Mouse (Mus musculus): ENCODE results near the gene Ltbp3. TPM values are rescaled to one million over a fixed set of nuclear protein-coding genes. Genes with fewer than 3 reads are reported as not detected.

Ltbp3 gene
- polyA plus RNA-seq, 1 experiment, result 236 TPM

DNA sequence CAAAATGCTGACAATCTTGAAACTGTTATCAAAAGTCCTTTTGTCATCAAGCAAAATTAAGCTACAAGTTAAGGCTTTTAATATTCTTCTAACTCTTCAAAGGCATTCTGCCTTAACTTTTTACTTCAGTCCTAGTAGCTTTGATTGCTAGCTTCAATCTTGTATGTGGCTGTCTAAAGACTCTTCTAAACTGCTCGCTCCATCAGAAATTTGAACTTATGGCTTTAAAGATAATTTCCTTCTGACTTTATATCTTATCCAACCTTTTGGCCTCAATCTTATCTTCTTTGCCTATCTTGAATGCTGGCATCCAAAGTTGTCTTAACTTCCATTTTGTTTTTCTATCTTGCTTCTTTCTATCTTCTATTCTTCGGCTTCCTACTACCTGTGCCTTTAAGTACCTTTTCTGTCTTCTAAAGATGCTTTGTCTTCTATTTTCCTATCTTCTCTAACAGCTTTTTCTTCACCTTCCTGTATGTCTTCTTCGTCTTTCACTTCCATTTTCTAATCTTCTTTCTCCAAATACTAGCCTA is 60.8 kb downstream of the Ltbp3 start:
- 1% methylated on average over 3 of the region's 3 CpGs for WGBS

DNA sequence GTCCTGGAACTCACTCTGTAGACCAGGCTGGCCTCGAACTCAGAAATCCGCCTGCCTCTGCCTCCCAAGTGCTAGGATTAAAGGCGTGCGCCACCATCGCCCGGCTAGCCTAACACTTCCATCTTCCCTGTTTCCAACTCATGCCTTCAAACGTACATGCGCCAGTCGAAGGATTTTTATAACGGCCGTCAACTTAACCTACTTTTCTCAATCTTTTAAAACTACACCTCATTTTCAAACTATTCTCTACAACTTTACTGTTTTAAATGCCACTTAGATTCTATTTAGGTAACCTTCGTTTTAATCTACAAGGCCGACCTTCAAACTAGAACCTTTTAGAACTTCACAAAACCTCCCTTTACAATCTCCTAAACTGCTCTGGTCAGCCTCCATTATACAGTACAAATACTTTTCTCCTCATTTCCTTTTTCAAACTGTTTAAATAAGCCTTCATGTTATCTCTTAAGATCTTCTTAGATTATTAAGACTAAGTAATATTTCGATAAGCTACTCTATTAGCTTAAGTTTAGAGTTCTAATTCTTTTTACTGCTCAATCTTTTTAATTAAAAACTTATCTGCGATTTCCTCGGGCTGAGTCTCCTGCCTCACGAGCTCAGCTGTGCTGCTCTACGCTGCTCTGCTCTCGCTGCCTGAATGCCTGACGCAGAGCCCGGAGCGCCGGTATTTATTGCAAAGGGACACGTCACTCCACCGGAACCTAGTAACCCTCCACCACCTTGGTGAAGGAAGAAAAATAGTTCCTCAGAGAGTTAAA is 61.5 kb downstream of the Ltbp3 start:
- Histone ChIP-seq H3K4me3 (replicated peaks; ENCODE audit: extremely low read depth, low read depth, low read length) (peak overlapping the region; percentile 100), H3K4me1 (ENCODE audit: control insufficient read depth, insufficient read depth, low read length) (peaks cover 35% of the 10 kb centered on the region)
- peak; percentile 100 for TF ChIP-seq POLR2A (IDR thresholded peaks at IDR 0.05; ENCODE audit: borderline replicate concordance, extremely low read depth, low read depth, low read length)
- peak; percentile 26; the same call in 1 of the 2 replicates for TF ChIP-seq CTCF (IDR thresholded peaks at IDR 0.05; ENCODE audit: insufficient read depth, low read length)
- DNase-seq, result peak; percentile 98
- under 1% methylated on average over 25 of the region's 25 CpGs for WGBS

More for the DNA sequence above, 60.8 kb downstream of the Ltbp3 start:
- H3K4me3 ChIP-seq (replicated peaks; ENCODE audit: extremely low read depth, low read depth, low read length), result peak overlapping the region; percentile 100
- no peak for TF ChIP-seq CTCF (IDR thresholded peaks at IDR 0.05; ENCODE audit: insufficient read depth, low read length)
- TF ChIP-seq POLR2A (IDR thresholded peaks at IDR 0.05; ENCODE audit: borderline replicate concordance, extremely low read depth, low read depth, low read length), result no peak
- DNase-seq, result no peak
- H3K4me1 ChIP-seq (ENCODE audit: control insufficient read depth, insufficient read depth, low read length), result peaks cover 33% of the 10 kb centered on the region

DNA sequence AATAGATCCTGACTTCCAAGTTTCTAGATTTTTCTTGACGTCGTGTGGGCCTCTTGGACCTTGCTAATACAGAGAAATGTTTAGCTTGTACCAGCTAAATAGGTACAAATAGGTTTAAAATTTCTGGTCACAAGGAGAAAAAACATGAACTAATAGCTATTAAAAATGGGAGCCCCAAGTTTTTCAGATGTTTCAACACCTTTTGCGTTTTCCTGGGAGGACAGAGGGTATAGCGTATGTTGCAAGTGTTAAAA is 62.0 kb downstream of the Ltbp3 start:
- no peak for DNase-seq
- Histone ChIP-seq H3K4me3 (replicated peaks; ENCODE audit: extremely low read depth, low read depth, low read length) (peak overlapping the region; percentile 89), H3K4me1 (ENCODE audit: control insufficient read depth, insufficient read depth, low read length) (peaks cover 31% of the 10 kb centered on the region)
- 1% methylated on average over 4 of the region's 4 CpGs for WGBS
- TF ChIP-seq POLR2A (IDR thresholded peaks at IDR 0.05; ENCODE audit: borderline replicate concordance, extremely low read depth, low read depth, low read length) (no peak), CTCF (IDR thresholded peaks at IDR 0.05; ENCODE audit: insufficient read depth, low read length) (no peak)

DNA sequence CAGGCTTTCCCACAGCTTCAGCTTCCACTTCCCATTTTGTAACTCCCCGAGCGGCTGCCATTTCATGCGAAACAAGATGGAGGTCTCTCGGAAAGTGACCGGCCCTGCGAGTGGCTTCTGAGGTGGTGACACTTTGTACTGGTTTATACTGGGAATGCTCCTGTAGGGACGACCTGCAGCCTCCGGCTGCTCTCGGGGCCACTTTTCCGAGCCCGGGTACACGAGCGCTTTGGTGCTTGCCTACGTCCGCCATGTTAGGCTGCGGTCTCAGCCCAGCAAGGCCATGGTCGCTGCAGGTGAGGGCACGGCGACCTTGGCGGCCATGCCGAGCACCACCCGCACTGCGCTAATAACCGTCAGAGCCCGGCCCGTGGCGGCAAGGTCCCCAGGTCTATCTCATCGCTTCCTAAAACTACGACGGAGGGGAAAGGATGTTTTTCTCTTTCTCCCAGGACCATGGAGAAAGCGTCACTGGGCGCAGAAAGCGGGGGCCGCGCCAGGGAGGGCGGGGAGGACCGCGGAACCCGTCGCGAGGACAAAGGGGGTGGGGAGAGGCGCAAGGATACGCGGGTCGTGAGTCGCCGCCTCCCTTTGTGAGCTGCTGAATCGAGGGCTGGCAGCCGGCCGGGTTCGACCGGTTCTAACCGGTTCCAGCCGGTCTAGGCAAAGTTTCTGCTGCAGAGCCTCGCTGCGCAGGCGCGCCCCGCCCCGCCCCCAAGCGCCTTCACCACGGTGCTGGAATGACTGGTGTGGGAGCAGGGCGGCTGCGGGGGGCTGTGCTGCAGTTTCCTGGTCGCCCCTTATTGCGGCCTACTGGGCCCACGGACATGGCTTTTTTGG is 62.6 kb downstream of the Ltbp3 start:
- Histone ChIP-seq H3K4me1 (ENCODE audit: control insufficient read depth, insufficient read depth, low read length) (peaks cover 34% of the 10 kb centered on the region), H3K4me3 (replicated peaks; ENCODE audit: extremely low read depth, low read depth, low read length) (peak overlapping the region; percentile 89)
- DNase-seq, result peak; percentile 99
- under 1% methylated on average over 67 of the region's 67 CpGs for WGBS
- TF ChIP-seq POLR2A (IDR thresholded peaks at IDR 0.05; ENCODE audit: borderline replicate concordance, extremely low read depth, low read depth, low read length) (peak; percentile 70), CTCF (IDR thresholded peaks at IDR 0.05; ENCODE audit: insufficient read depth, low read length) (no peak)

DNA sequence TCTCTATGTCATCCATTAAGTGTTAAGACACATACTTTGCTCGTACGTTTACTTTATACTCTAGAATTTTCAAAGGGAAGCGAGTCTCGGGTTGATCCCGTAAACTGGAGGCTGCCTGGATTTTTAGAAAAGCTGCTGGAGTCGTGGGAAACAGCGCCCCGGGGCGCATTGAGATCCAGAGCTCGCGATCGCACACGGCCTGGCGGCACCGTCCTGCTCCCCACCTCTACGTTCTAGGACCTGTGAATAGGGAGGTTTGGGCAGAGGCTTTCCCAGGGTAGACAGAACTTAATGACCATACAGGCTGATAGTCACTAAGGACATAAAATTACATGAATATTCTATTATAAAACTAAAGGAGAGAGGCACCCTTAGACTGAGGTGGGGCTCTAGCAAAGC is 63.2 kb downstream of the Ltbp3 start:
- Histone ChIP-seq H3K4me1 (ENCODE audit: control insufficient read depth, insufficient read depth, low read length) (peaks cover 40% of the 10 kb centered on the region), H3K4me3 (replicated peaks; ENCODE audit: extremely low read depth, low read depth, low read length) (peak overlapping the region; percentile 37)
- TF ChIP-seq CTCF (IDR thresholded peaks at IDR 0.05; ENCODE audit: insufficient read depth, low read length) (no peak), POLR2A (IDR thresholded peaks at IDR 0.05; ENCODE audit: borderline replicate concordance, extremely low read depth, low read depth, low read length) (no peak; the same call in 1 of the 2 replicates)
- WGBS, result under 1% methylated on average over 16 of the region's 16 CpGs
- DNase-seq, result no peak

GRCm38 (mm10) chr19:5804371-5804899 is 63.7 kb downstream of the Ltbp3 start:
- WGBS, result 40% methylated on average over 8 of the region's 8 CpGs

GRCm38 (mm10) chr19:5806051-5806808 is 65.5 kb downstream of the Ltbp3 start:
- peak; percentile 57 for DNase-seq
- WGBS, result 4% methylated on average over 8 of the region's 8 CpGs
- H3K4me3 ChIP-seq (replicated peaks; ENCODE audit: extremely low read depth, low read depth, low read length), result no peak overlapping the region
- TF ChIP-seq CTCF (IDR thresholded peaks at IDR 0.05; ENCODE audit: insufficient read depth, low read length), result no peak
- peak; percentile 48; the same call in 1 of the 2 replicates for TF ChIP-seq POLR2A (IDR thresholded peaks at IDR 0.05; ENCODE audit: borderline replicate concordance, extremely low read depth, low read depth, low read length)
- peaks cover 61% of the 10 kb centered on the region for H3K4me1 ChIP-seq (ENCODE audit: control insufficient read depth, insufficient read depth, low read length)

More at GRCm38 (mm10) chr19:5804371-5804899, 63.7 kb downstream of the Ltbp3 start:
- Histone ChIP-seq H3K4me1 (ENCODE audit: control insufficient read depth, insufficient read depth, low read length) (peaks cover 45% of the 10 kb centered on the region), H3K4me3 (replicated peaks; ENCODE audit: extremely low read depth, low read depth, low read length) (no peak overlapping the region)
- DNase-seq, result no peak
- no peak for TF ChIP-seq POLR2A (IDR thresholded peaks at IDR 0.05; ENCODE audit: borderline replicate concordance, extremely low read depth, low read depth, low read length)
- no peak for TF ChIP-seq CTCF (IDR thresholded peaks at IDR 0.05; ENCODE audit: insufficient read depth, low read length)

GRCm38 (mm10) chr19:5806809-5807205 is 66.1 kb downstream of the Ltbp3 start:
- 16% methylated on average over 6 of the region's 6 CpGs for WGBS
- Histone ChIP-seq H3K4me3 (replicated peaks; ENCODE audit: extremely low read depth, low read depth, low read length) (no peak overlapping the region), H3K4me1 (ENCODE audit: control insufficient read depth, insufficient read depth, low read length) (peaks cover 66% of the 10 kb centered on the region)
- TF ChIP-seq CTCF (IDR thresholded peaks at IDR 0.05; ENCODE audit: insufficient read depth, low read length) (no peak), POLR2A (IDR thresholded peaks at IDR 0.05; ENCODE audit: borderline replicate concordance, extremely low read depth, low read depth, low read length) (no peak)
- DNase-seq, result peak; percentile 50

- 65% methylated on average over 3 of the region's 3 CpGs for WGBS
- Histone ChIP-seq H3K4me3 (replicated peaks; ENCODE audit: extremely low read depth, low read depth, low read length) (no peak overlapping the region), H3K4me1 (ENCODE audit: control insufficient read depth, insufficient read depth, low read length) (peaks cover 70% of the 10 kb centered on the region)
- no peak for DNase-seq
- TF ChIP-seq CTCF (IDR thresholded peaks at IDR 0.05; ENCODE audit: insufficient read depth, low read length) (no peak), POLR2A (IDR thresholded peaks at IDR 0.05; ENCODE audit: borderline replicate concordance, extremely low read depth, low read depth, low read length) (no peak)
Observed at GRCm38 (mm10) chr19:5807740-5808139, 67.0 kb downstream of the Ltbp3 start.

Other genes starting within 250 kb of the Ltbp3 start
- 1.1 and 1.2 TPM in 2 replicates for gene 1700020D05Rik, start 237.1 kb upstream of the Ltbp3 start, polyA plus RNA-seq (2012; rRNA removed)
- 8.8 and 15.6 TPM in 2 replicates for gene Snx32, start 230.4 kb upstream of the Ltbp3 start, polyA plus RNA-seq (2012; rRNA removed)
- 2.3 and 11.2 TPM in 2 replicates for gene Ovol1, start 180.3 kb upstream of the Ltbp3 start, polyA plus RNA-seq (2012; rRNA removed)
- gene Ap5b1, start 172.9 kb upstream of the Ltbp3 start, polyA plus RNA-seq (2012; rRNA removed), result 14.5 and 15.3 TPM in 2 replicates
- gene Rnaseh2c, start 139.0 kb upstream of the Ltbp3 start, polyA plus RNA-seq (2012; rRNA removed), result 38.6 and 47.6 TPM in 2 replicates
- gene Kat5, start 130.7 kb upstream of the Ltbp3 start, polyA plus RNA-seq (2012; rRNA removed), result 72.5 and 75.7 TPM in 2 replicates
- 118 and 120 TPM in 2 replicates for gene Rela, start 103.4 kb upstream of the Ltbp3 start, polyA plus RNA-seq (2012; rRNA removed)
- gene Sipa1, start 77.2 kb upstream of the Ltbp3 start, polyA plus RNA-seq (2012; rRNA removed), result 163 and 214 TPM in 2 replicates
- 141 and 162 TPM in 2 replicates for gene Map3k11, start 52.2 kb upstream of the Ltbp3 start, polyA plus RNA-seq (2012; rRNA removed)
- gene Pcnx3, start 52.0 kb upstream of the Ltbp3 start, polyA plus RNA-seq (2012; rRNA removed), result 156 and 166 TPM in 2 replicates
- 2.0 and 4.6 TPM in 2 replicates for gene Kcnk7, start 36.5 kb upstream of the Ltbp3 start, polyA plus RNA-seq (2012; rRNA removed)
- gene Ehbp1l1, start 14.6 kb upstream of the Ltbp3 start, polyA plus RNA-seq (2012; rRNA removed), result 64.4 and 73.8 TPM in 2 replicates
- 231 and 234 TPM in 2 replicates for gene Fam89b, start 11.3 kb upstream of the Ltbp3 start, polyA plus RNA-seq (2012; rRNA removed)
- 113 and 116 TPM in 2 replicates for gene Scyl1, start 30.5 kb downstream of the Ltbp3 start, polyA plus RNA-seq (2012; rRNA removed)
- 32.1 and 37.8 TPM in 2 replicates for gene Frmd8, start 134.4 kb downstream of the Ltbp3 start, polyA plus RNA-seq (2012; rRNA removed)
- 24.5 and 26.0 TPM in 2 replicates for gene Slc25a45, start 136.9 kb downstream of the Ltbp3 start, polyA plus RNA-seq (2012; rRNA removed)
- gene Tigd3, start 153.2 kb downstream of the Ltbp3 start, polyA plus RNA-seq (2012; rRNA removed), result 1.1 and 1.2 TPM in 2 replicates
- gene Dpf2, start 172.1 kb downstream of the Ltbp3 start, polyA plus RNA-seq (2012; rRNA removed), result 87.1 and 103 TPM in 2 replicates
- 22.2 and 24.1 TPM in 2 replicates for gene Cdc42ep2, start 183.9 kb downstream of the Ltbp3 start, polyA plus RNA-seq (2012; rRNA removed)
- gene Pola2, start 223.3 kb downstream of the Ltbp3 start, polyA plus RNA-seq (2012; rRNA removed), result 30.5 and 32.7 TPM in 2 replicates
- gene Slc22a20, start 245.2 kb downstream of the Ltbp3 start, polyA plus RNA-seq (2012; rRNA removed), result not detected in 2 replicates